Mouse (Mus musculus) megakaryocyte, embryonic 14.5 days (primary cell): ENCODE results near the gene Acyp2. TPM values are rescaled to one million over a fixed set of nuclear protein-coding genes. Genes with fewer than 3 reads are reported as not detected.
"Not testable (repeated sequence)": the region's sequence is repeated elsewhere in the genome, so short reads cannot be mapped to it uniquely, and the experiment has no call there.

ENCODE experiments used
- H3K27me3 ChIP-seq: replicated peaks from 2 replicates; pipeline ENCODE3; 2012; ENCODE audit warnings: inconsistent platforms
- H3K36me3 ChIP-seq: replicated peaks from 2 replicates; pipeline ENCODE3; 2012; ENCODE audit warnings: low read length, inconsistent platforms, mixed read lengths
- H3K4me1 ChIP-seq: 2 replicates; pipeline ENCODE4 v1.6.1; 2012; ENCODE audit warnings: inconsistent platforms
- H3K4me3 ChIP-seq: replicated peaks from 2 replicates; pipeline ENCODE3; 2012; ENCODE audit warnings: moderate library complexity, mild to moderate bottlenecking, inconsistent platforms
- H3K9me3 ChIP-seq: 2 replicates; pipeline ENCODE4 v1.6.1; 2012; ENCODE audit warnings: inconsistent platforms
- FLI1 ChIP-seq: IDR thresholded peaks from 2 replicates; pipeline ENCODE4 v1.6.1; 2012; ENCODE audit warnings: low read length, inconsistent platforms, mixed read lengths
- GATA1 ChIP-seq: IDR thresholded peaks from 3 replicates; pipeline ENCODE4 v1.6.1; 2012; ENCODE audit warnings: mixed read lengths, low read length, inconsistent platforms, borderline replicate concordance
- polyA plus RNA-seq: library from polyadenylated mRNA; stranded (reverse); fragments of >175 nt; gene quantifications from 2 replicates; pipeline ENCODE4 v1.2.3, GENCODE M21; 2012; ENCODE audit warnings: low replicate concordance; ENCODE audit not compliant: insufficient read depth

Acyp2 gene
- polyA plus RNA-seq, 1 experiment, result not detected

GRCm38 (mm10) chr11:30630514-30630913, 18.9 kb downstream of the Acyp2 start:
- H3K36me3 ChIP-seq, result no peaks in the 10 kb centered on the region
- no peaks in the 10 kb centered on the region for H3K27me3 ChIP-seq
- TF ChIP-seq FLI1, result no peak
- TF ChIP-seq GATA1, result no peak
- no peak overlapping the region for H3K4me3 ChIP-seq
- H3K9me3 ChIP-seq, result no peaks in the 10 kb centered on the region
- no peaks in the 10 kb centered on the region for H3K4me1 ChIP-seq

- H3K36me3 ChIP-seq, result no peaks in the 10 kb centered on the region
- no peak overlapping the region for H3K4me3 ChIP-seq
- no peaks in the 10 kb centered on the region for H3K4me1 ChIP-seq
- no peaks in the 10 kb centered on the region for H3K9me3 ChIP-seq
- TF ChIP-seq FLI1, result no peak
- TF ChIP-seq GATA1, result no peak
- H3K27me3 ChIP-seq, result no peaks in the 10 kb centered on the region
Measured at GRCm38 (mm10) chr11:30623218-30623617, 26.2 kb downstream of the Acyp2 start.

GRCm38 (mm10) chr11:30621386-30622363, 27.7 kb downstream of the Acyp2 start:
- not testable (repeated sequence) for H3K4me3 ChIP-seq, H3K27me3 ChIP-seq, H3K9me3 ChIP-seq, H3K36me3 ChIP-seq, H3K4me1 ChIP-seq

DNA sequence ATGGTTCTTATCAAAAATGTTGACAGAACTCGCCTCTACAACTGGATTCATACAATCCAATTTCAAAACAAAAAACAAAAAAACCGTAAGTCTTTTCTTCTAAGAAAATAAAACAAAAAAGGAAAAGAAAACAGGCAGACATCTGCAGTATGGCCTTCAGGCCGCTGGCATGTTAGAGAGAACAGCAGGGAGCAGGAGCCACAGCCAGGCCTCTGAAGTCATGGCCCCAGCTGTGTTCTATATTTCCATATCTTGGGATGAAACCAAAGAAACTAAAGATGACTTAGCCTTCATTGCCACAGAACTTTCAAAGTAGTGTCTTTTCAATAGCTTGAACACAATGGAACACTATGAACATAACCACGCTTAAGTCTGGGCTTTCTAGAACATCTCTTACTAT, 31.2 kb downstream of the Acyp2 start:
- no peaks in the 10 kb centered on the region for H3K36me3 ChIP-seq
- TF ChIP-seq FLI1 (no peak), GATA1 (no peak)
- H3K4me1 ChIP-seq, result peaks cover 5% of the 10 kb centered on the region; the same call in 1 of the 2 replicates

DNA sequence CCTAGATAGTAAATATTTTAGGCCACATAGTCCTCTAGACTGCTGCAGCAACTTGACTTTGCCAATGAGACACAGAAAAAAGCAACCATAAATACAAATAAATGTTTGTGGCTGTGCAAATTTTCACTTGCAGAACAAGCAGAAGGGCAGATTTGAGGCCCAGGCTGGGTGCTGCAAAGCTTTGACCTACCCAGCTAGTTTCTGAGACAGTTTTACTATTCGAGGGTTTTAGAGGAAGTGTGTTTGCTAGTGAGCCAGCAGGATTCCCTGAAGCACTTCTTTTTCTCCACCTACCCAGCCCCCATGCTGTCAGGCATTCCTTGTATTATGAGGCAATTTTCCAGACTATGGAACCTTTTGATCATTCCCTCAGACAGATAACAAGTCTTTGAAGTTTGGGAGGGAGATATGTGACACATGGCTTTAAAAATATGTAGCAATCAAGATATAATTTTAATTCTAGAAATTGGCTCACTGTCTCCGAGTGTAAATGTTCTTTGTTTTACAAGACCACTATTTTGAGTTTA, 31.8 kb downstream of the Acyp2 start:
- no peaks in the 10 kb centered on the region for H3K9me3 ChIP-seq
- no peaks in the 10 kb centered on the region for H3K36me3 ChIP-seq
- no peak overlapping the region for H3K4me3 ChIP-seq
- no peak for TF ChIP-seq FLI1
- no peak for TF ChIP-seq GATA1
- H3K27me3 ChIP-seq, result no peaks in the 10 kb centered on the region
- H3K4me1 ChIP-seq, result peaks cover 5% of the 10 kb centered on the region; the same call in 1 of the 2 replicates

More for the DNA sequence above, 31.2 kb downstream of the Acyp2 start:
- Histone ChIP-seq H3K9me3 (no peaks in the 10 kb centered on the region), H3K4me3 (no peak overlapping the region), H3K27me3 (no peaks in the 10 kb centered on the region)

- no peaks in the 10 kb centered on the region for H3K36me3 ChIP-seq
- no peaks in the 10 kb centered on the region for H3K9me3 ChIP-seq
- H3K27me3 ChIP-seq, result no peaks in the 10 kb centered on the region
- no peak overlapping the region for H3K4me3 ChIP-seq
- TF ChIP-seq FLI1 (no peak), GATA1 (no peak)
- peaks cover 5% of the 10 kb centered on the region; the same call in 1 of the 2 replicates for H3K4me1 ChIP-seq
Measured at GRCm38 (mm10) chr11:30615977-30616376, 33.4 kb downstream of the Acyp2 start.

DNA sequence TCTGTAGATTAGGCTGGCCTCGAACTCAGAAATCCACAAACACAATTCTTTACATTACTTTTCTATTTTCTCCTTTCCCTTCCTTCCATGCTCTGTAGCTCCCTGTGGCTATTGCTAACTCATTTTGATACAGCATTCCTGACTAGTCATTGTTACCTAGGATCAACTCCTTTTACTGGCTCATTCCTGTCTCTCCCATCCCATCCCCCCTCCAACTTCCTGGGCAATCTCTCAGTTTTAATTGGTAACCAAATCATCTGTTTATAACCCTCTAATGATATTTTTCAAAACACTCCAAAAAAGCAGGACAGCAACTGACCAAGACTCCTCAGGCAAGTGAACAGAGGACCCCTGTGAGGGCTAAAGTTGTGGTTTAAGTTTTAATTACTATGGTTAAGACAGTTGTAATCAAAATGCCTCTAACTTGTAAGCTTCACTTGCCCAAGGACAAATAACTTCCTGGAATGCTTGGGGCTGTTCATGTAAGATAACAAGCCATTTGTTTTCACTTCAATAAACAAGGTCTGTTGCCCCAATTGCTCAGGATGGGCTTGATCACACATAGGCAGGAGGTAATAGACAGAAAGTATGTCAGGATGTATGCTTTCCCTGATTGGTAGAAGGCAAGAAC, 35.4 kb downstream of the Acyp2 start:
- Histone ChIP-seq H3K36me3 (no peaks in the 10 kb centered on the region), H3K4me3 (no peak overlapping the region), H3K9me3 (no peaks in the 10 kb centered on the region), H3K4me1 (peaks cover 5% of the 10 kb centered on the region; the same call in 1 of the 2 replicates), H3K27me3 (no peaks in the 10 kb centered on the region)
- TF ChIP-seq GATA1, result no peak
- TF ChIP-seq FLI1, result no peak

GRCm38 (mm10) chr11:30612699-30613098, 36.7 kb downstream of the Acyp2 start:
- no peaks in the 10 kb centered on the region for H3K27me3 ChIP-seq
- H3K4me1 ChIP-seq, result peaks cover 5% of the 10 kb centered on the region; the same call in 1 of the 2 replicates
- H3K9me3 ChIP-seq, result no peaks in the 10 kb centered on the region
- no peaks in the 10 kb centered on the region for H3K36me3 ChIP-seq
- no peak overlapping the region for H3K4me3 ChIP-seq
- no peak for TF ChIP-seq FLI1
- no peak for TF ChIP-seq GATA1

DNA sequence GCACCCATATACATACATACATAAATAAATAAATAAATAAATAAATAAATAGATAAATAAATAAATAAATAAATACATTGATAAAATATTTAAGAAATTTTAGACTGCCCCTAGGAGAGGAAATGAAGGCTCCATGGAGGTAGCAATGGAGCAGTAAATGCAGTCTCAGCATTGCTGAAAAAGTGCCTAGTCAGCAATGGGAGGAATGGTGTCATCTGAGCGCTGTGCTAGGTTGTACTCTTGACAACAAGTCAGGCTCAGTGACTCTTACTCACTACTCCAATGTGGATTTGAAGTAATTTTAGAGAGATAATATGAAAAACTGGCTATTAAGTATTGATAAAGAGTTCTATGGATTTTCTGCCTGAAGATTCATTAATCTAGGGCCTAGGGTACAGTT, 40.1 kb downstream of the Acyp2 start:
- H3K27me3 ChIP-seq, result no peaks in the 10 kb centered on the region
- H3K4me1 ChIP-seq, result peaks cover 4% of the 10 kb centered on the region; the same call in 1 of the 2 replicates
- H3K36me3 ChIP-seq, result no peaks in the 10 kb centered on the region
- TF ChIP-seq GATA1 (no peak), FLI1 (no peak)
- no peak overlapping the region for H3K4me3 ChIP-seq
- H3K9me3 ChIP-seq, result no peaks in the 10 kb centered on the region
